Mouse (Mus musculus): ENCODE results near the gene Ephb3. TPM values are rescaled to one million over a fixed set of nuclear protein-coding genes. Genes with fewer than 3 reads are reported as not detected.

Ephb3 gene
- polyA plus RNA-seq (2017; shearing (Covaris generic)) = 0.07 TPM

GRCm38 (mm10) chr16:21204367-21205092 is at the start of gene Ephb3:
Gene Ephb3, plus strand, starts transcription at chr16:21204755.

Other genes starting within 250 kb of the Ephb3 start
- 0.34 TPM for gene Teddm3, start 50.8 kb upstream of the Ephb3 start, polyA plus RNA-seq (2017; shearing (Covaris generic))
- 24.3 TPM for gene Vps8, start 218.4 kb downstream of the Ephb3 start, polyA plus RNA-seq (2017; shearing (Covaris generic))